Mouse (Mus musculus) ES-E14 (cell line): ENCODE results near the gene Fermt2.

Experiments
- HCFC1 ChIP-seq: IDR thresholded peaks from 2 replicates; pipeline ENCODE4 v1.6.1; 2012; ENCODE audit warnings: low read length, inconsistent platforms, borderline replicate concordance; ENCODE audit not compliant: insufficient read depth
- MAFK ChIP-seq: IDR thresholded peaks from 2 replicates; pipeline ENCODE4 v1.6.1; 2014; ENCODE audit warnings: mild to moderate bottlenecking, low read depth, low read length, inconsistent platforms; ENCODE audit not compliant: insufficient read depth

GRCm38 (mm10) chr14:45504422-45505113 lies 25.4 kb downstream of the Fermt2 start:
- no peak for TF ChIP-seq HCFC1
- TF ChIP-seq MAFK = no peak
